Mouse (Mus musculus): Measurements from ENCODE around the gene Zmat5.
A peak's percentile ranks its signal among the peaks of the same experiment; 100 is the strongest.

Zmat5 gene

DNA sequence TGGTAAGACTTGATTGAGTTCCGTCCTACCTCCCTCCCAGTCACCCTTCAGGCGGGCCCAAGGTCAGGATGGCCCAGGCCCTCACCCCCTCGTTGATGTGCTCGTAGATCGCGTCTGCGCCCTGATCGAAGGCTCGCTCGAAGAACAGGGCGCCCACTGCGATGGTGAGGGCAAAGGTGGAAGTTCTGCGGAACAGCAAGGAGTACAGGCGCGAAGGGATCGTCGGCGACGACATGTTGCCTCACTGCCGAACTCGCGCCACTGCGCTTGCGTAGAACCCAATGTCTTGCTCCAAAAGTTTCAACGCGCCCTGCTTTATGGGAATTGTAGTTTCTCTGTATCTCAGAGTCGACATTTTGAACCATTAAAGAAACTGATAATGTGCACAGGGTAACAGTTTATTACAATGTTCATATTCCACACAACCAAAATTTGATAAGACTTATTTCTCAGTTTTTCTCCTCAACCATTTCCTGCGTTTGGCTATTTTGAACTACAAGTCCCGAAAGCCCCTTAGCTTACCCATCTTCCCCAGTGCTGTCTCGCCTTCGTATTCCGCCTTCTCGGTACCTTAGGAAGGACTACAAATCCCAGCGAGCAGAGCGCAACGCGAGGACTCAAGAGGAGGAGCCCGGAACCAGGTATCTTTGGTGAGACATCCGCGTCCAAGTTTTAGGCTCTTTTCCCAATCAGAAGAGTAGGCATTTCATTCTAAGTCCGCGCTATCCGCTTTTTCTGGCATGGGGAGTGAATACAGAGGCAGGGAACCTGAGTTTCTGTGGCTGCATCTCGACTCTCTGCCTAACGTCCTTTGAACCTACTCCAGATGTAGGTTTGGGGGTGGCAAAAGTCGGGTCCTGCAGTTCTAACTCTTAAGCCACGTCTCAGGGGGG, at the start of gene Zmat5, which contains the start of gene Uqcr10:
TSS of gene Zmat5 (plus strand) at position 607 of the 893 bp plus-strand sequence.
TSS of gene Uqcr10 (minus strand) at position 271 of the 893 bp plus-strand sequence.
- DNase-seq (ENCODE audit: low spot score): peak; percentile 98

DNA sequence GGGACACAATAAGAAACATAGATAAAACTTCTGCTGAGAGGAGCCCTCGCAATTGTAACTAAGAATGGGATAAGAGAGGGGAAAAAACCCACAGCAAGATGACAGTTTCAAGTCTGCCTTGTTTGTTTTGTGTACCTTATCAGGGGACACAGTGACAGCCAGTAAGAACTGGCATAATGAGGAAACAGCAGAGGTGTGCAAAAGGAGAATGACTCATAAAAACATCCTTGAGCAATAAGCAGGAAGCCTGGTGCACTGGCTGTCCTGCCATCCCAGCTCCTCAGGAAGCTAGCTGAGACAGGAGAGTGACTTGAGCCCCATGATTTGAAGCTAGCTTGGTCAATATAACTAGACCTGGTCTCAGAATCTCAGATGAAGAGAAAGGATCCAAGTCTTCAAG, 44.7 kb upstream of the Zmat5 start:
- no peak for DNase-seq (ENCODE audit: low spot score)

- peak; percentile 35 for DNase-seq (ENCODE audit: low spot score)
Measured at GRCm38 (mm10) chr11:4660309-4661025, 44.0 kb upstream of the Zmat5 start.

GRCm38 (mm10) chr11:4661324-4661723, 43.2 kb upstream of the Zmat5 start:
- peak; percentile 87 for DNase-seq (ENCODE audit: low spot score)

GRCm38 (mm10) chr11:4661871-4662495, 42.5 kb upstream of the Zmat5 start:
- DNase-seq (ENCODE audit: low spot score): peak; percentile 44

GRCm38 (mm10) chr11:4662496-4662878, 42.0 kb upstream of the Zmat5 start:
- DNase-seq (ENCODE audit: low spot score): no peak

GRCm38 (mm10) chr11:4671736-4672135, 32.7 kb upstream of the Zmat5 start:
- no peak for DNase-seq (ENCODE audit: low spot score)

- no peak for DNase-seq (ENCODE audit: low spot score)
Measured at GRCm38 (mm10) chr11:4674593-4674992, 29.9 kb upstream of the Zmat5 start.

GRCm38 (mm10) chr11:4675126-4675562, 29.3 kb upstream of the Zmat5 start:
- no peak for DNase-seq (ENCODE audit: low spot score)

DNA sequence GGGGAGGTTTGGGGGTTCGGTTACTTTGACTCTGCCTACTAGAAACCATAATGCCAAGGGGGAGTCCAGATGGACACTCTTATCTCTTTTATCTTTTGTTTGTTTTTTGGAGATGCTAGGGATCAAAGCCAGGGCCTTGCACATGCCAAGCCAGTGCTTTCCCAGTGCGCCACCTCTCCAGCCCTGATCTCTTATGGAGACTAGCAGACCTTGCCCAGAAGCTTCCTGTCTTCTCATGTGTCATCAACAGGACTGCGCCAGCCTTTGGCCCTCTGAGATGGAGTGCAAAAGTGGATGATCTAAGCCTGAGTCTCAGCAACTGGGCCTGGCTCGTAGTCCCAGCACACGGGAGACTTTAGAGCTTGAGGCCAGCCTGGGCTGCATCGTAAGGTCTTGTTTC, 28.8 kb upstream of the Zmat5 start:
- no peak for DNase-seq (ENCODE audit: low spot score)

- peak; percentile 47 for DNase-seq (ENCODE audit: low spot score)
Measured at GRCm38 (mm10) chr11:4677250-4677872, 27.1 kb upstream of the Zmat5 start.

GRCm38 (mm10) chr11:4678700-4679440, 25.6 kb upstream of the Zmat5 start:
- no peak for DNase-seq (ENCODE audit: low spot score)

- DNase-seq (ENCODE audit: low spot score): no peak
Measured at GRCm38 (mm10) chr11:4679441-4679832, 25.0 kb upstream of the Zmat5 start.

DNA sequence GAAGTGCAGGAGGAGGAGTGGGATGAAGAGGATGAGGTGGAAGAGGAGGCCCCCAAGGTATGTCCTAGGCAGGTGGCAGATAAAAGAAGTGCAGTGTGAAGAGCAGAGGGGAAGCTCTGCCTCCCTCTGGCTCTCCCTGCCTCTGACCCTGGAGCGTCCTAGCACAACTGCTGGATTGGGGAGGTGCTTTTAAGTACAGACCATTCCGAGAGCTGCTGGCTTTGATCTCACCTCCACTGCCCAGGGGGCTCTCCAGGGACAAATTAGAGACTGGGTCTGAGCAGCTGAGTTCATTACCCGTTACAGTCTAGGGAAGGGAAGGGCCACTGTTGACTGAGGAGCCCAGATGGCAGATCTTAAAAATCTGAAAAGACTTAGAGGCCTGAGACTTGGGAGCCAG, 24.4 kb upstream of the Zmat5 start:
- no peak for DNase-seq (ENCODE audit: low spot score)

DNA sequence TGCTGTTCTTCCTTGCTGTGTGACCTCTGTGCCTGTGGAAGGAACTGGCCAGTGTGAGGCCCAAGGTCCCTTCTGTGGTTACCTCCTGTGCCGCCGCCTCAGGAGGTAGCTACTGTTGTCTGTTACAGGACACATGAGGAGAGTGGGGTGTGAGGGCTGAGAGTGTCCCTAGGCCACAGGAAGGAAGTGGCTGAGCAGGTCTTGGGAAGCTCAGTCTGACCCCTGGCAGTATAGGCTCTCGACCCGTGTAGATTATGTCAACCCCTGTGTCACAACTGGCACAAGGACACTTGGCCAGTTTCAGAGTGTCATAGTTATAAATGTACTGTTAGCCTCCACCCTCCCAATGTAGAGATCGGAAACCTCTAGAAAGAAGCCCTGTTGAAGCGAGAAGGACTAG, 21.0 kb upstream of the Zmat5 start:
- no peak for DNase-seq (ENCODE audit: low spot score)

GRCm38 (mm10) chr11:4684186-4684585, 20.3 kb upstream of the Zmat5 start:
- no peak for DNase-seq (ENCODE audit: low spot score)

DNA sequence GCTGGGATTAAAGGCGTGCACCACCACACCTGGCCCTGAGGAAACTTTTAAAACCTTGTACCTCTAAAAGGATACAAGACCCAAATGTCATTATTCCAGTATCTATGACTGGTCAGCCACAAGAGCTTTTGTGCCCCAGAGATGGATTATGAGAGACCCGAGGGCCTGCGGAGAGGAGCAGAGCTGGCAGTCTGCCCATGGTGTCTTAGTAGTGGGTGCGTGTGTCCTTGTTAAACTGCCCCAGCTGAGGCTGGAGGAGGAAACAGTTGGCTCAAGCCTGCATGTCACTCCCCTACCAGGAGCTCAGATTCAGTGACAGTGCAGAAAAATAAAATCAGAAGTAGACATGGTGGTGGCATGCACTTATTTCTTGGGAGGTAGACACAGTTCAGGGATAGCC, 19.4 kb upstream of the Zmat5 start:
- DNase-seq (ENCODE audit: low spot score): no peak

- no peak for DNase-seq (ENCODE audit: low spot score)
Measured at GRCm38 (mm10) chr11:4685510-4685909, 19.0 kb upstream of the Zmat5 start.

- no peak for DNase-seq (ENCODE audit: low spot score)
Measured at GRCm38 (mm10) chr11:4687027-4687426, 17.5 kb upstream of the Zmat5 start.

DNA sequence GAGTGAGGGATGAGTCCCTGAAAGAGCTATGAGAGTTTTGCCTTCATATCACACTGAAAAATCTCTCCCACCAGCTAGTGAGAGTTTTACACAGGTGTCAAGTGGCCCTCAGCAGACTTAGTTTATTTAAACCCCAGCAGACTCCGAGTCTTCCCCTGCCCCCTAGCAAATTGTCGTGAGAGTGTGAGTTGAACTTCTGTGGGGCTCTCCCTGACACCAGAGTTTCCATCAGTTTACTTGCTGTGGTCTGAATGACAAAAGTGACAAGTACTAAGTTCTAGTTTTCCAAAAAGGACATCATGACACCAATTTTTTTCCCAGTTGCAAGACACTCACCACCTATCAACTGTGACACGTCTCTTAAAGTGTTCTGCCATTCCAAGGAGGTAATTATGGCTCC, 16.6 kb upstream of the Zmat5 start:
- DNase-seq (ENCODE audit: low spot score): no peak

- no peak for DNase-seq (ENCODE audit: low spot score)
Measured at GRCm38 (mm10) chr11:4688632-4689380, 15.7 kb upstream of the Zmat5 start.

Measured in MN1 (cell line).